Mouse (Mus musculus) activated CD4-positive, CD25-positive, alpha-beta regulatory T cell, adult 4 months (primary cell): ENCODE data around the gene Gls. TPM values are rescaled to one million over a fixed set of nuclear protein-coding genes. Genes with fewer than 3 reads are reported as not detected.

Source experiments
- ATAC-seq: one replicate; pipeline ENCODE4 v1.8.0; 2017
- polyA plus RNA-seq, 2 experiments: library from polyadenylated mRNA; unstranded; fragments of 100-300 nt; shearing (Covaris generic); gene quantifications; one replicate each; pipeline ENCODE4 v1.2.1; 2017

The Gls gene
- polyA plus RNA-seq, 2 experiments from 2014 or later = 42.3 to 70.7 TPM

- ATAC-seq = no peak
Observed at GRCm38 (mm10) chr1:52242270-52242669, 9.2 kb upstream of the Gls start.

GRCm38 (mm10) chr1:52232766-52233140 lies 279 bp downstream of the Gls start:
- ATAC-seq = peak; percentile 35

GRCm38 (mm10) chr1:52231939-52232765 lies 880 bp downstream of the Gls start:
- ATAC-seq = peak; percentile 43

GRCm38 (mm10) chr1:52230404-52230803 lies 2.6 kb downstream of the Gls start:
- ATAC-seq = no peak

GRCm38 (mm10) chr1:52228178-52228577 lies 4.9 kb downstream of the Gls start:
- ATAC-seq = no peak

GRCm38 (mm10) chr1:52226416-52226815 lies 6.6 kb downstream of the Gls start:
- no peak for ATAC-seq

- no peak for ATAC-seq
Observed at GRCm38 (mm10) chr1:52216766-52217165, 16.3 kb downstream of the Gls start.

- no peak for ATAC-seq
Observed at GRCm38 (mm10) chr1:52182992-52183391, 50.0 kb downstream of the Gls start.

GRCm38 (mm10) chr1:52181994-52182393 lies 51.0 kb downstream of the Gls start:
- no peak for ATAC-seq

GRCm38 (mm10) chr1:52179939-52180568 lies 53.0 kb downstream of the Gls start:
- no peak for ATAC-seq

GRCm38 (mm10) chr1:52176999-52177398 lies 56.0 kb downstream of the Gls start:
- ATAC-seq = no peak

GRCm38 (mm10) chr1:52175983-52176382 lies 57.0 kb downstream of the Gls start:
- ATAC-seq = no peak

GRCm38 (mm10) chr1:52175321-52175720 lies 57.7 kb downstream of the Gls start:
- ATAC-seq = no peak

- peak; percentile 33 for ATAC-seq
Observed at GRCm38 (mm10) chr1:52171271-52171670, 61.8 kb downstream of the Gls start.

GRCm38 (mm10) chr1:52170747-52171146 lies 62.3 kb downstream of the Gls start:
- peak; percentile 3 for ATAC-seq

- peak; percentile 45 for ATAC-seq
Observed at GRCm38 (mm10) chr1:52170057-52170456, 63.0 kb downstream of the Gls start.

- peak; percentile 26 for ATAC-seq
Observed at GRCm38 (mm10) chr1:52166652-52167220, 66.3 kb downstream of the Gls start.

GRCm38 (mm10) chr1:52163707-52164457 lies 69.2 kb downstream of the Gls start:
- no peak for ATAC-seq

GRCm38 (mm10) chr1:52161151-52161550 lies 71.9 kb downstream of the Gls start:
- ATAC-seq = no peak

- no peak for ATAC-seq
Observed at GRCm38 (mm10) chr1:52158490-52159381, 74.3 kb downstream of the Gls start.

- ATAC-seq = no peak
Observed at GRCm38 (mm10) chr1:52158040-52158439, 75.0 kb downstream of the Gls start.

GRCm38 (mm10) chr1:52156351-52156750 lies 76.7 kb downstream of the Gls start:
- ATAC-seq = no peak
